Mouse (Mus musculus): ENCODE measurements around the gene Mbd4. TPM values are rescaled to one million over a fixed set of nuclear protein-coding genes. Genes with fewer than 3 reads are reported as not detected.
A peak's percentile ranks its signal among the peaks of the same experiment; 100 is the strongest.

Mbd4 gene
- polyA plus RNA-seq, 1 experiment from 2014 or later = 4.1 TPM

- Histone ChIP-seq H3K27me3 (ENCODE audit: insufficient read depth, low read length) (no peaks in the 10 kb centered on the region), H3K4me3 (ENCODE audit: low read depth, low read length) (no peak overlapping the region), H3K4me2 (ENCODE audit: low read depth, low read length) (no peak overlapping the region), H3K9ac (replicated peaks) (no peak overlapping the region), H3K4me1 (ENCODE audit: insufficient read depth) (no peaks in the 10 kb centered on the region), H3K27ac (ENCODE audit: low read depth) (0 out of 2 replicates have a peak overlapping the region, but pooled peaks have one; percentile 11), H3K9me3 (ENCODE audit: low read length) (no peaks in the 10 kb centered on the region), H3K36me3 (replicated peaks; ENCODE audit: insufficient read depth, low read length) (no peaks in the 10 kb centered on the region)
- ATAC-seq (peak; percentile 81), DNase-seq (no peak)
- 76% methylated on average over 4 of the region's 4 CpGs for WGBS (ENCODE audit: insufficient replicate concordance)
- TF ChIP-seq EP300 (IDR thresholded peaks at IDR 0.05; ENCODE audit: low read depth) (no peak), CTCF (IDR thresholded peaks at IDR 0.05; ENCODE audit: low read depth) (no peak)
Observed at GRCm38 (mm10) chr6:115865246-115865645, 12.1 kb upstream of the Mbd4 start.

DNA sequence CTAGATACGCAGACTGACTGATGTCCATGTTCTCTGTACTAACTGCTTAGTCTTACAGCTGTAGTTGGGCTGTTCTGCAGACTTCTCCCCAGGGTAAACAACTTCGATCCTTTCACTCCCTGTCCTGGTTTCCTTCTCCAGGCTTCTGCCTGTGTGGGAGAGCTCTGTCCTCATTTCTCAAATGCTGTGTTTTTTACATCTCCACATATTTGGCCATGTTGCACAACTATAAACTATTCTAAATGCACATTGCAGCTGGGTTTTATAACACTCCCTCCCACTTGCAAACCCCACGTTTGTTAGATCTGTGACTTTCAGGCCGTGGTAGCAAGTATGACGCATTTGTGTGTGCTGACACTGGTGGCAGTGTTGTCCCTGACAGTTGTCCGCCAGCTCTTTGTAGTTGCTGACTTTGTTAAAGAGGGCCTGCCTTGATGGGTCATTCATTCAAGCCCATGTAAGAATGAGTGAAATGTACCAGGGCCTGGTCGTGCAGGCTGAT, 10.2 kb upstream of the Mbd4 start:
- 52% methylated on average over 7 of the region's 7 CpGs for WGBS (ENCODE audit: insufficient replicate concordance)
- H3K36me3 ChIP-seq (replicated peaks; ENCODE audit: insufficient read depth, low read length) = no peaks in the 10 kb centered on the region
- ATAC-seq = no peak
- no peak overlapping the region for H3K4me3 ChIP-seq (ENCODE audit: low read depth, low read length)
- H3K9me3 ChIP-seq (ENCODE audit: low read length) = no peaks in the 10 kb centered on the region
- peaks cover 6% of the 10 kb centered on the region; the same call in 1 of the 2 replicates for H3K4me1 ChIP-seq (ENCODE audit: insufficient read depth)
- TF ChIP-seq EP300 (IDR thresholded peaks at IDR 0.05; ENCODE audit: low read depth) = no peak
- TF ChIP-seq CTCF (IDR thresholded peaks at IDR 0.05; ENCODE audit: low read depth) = no peak
- no peak for DNase-seq
- H3K27me3 ChIP-seq (ENCODE audit: insufficient read depth, low read length) = no peaks in the 10 kb centered on the region
- H3K9ac ChIP-seq (replicated peaks) = no peak overlapping the region
- H3K4me2 ChIP-seq (ENCODE audit: low read depth, low read length) = no peak overlapping the region
- 0 out of 2 replicates have a peak overlapping the region, but pooled peaks have one; percentile 42 for H3K27ac ChIP-seq (ENCODE audit: low read depth)

DNA sequence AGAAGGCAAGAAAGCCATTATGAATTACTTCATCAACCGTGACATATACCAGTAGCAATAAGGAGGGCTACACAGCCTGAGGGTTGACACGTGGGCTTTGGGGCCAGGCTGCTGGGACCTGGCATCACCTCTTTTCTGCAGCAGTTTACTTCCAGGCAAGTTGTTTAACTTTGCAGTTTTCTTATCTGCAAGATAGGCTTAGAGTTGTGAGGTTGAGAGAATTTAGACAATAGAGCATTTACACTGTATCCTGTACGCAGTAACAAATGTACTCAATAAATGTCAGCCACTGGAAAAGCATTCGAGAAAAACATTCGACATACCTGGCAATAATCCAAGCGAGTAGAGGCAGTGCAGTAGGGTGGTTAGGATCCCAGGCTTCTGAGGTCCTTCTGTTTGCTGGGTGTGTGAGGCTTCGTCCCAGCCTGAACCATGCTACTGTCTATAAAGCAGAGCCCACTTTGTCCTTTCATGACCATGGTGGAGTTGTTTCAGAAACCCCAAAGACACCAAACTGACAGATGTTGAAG, 6.9 kb upstream of the Mbd4 start:
- Histone ChIP-seq H3K4me1 (ENCODE audit: insufficient read depth) (peaks cover 6% of the 10 kb centered on the region; the same call in 1 of the 2 replicates), H3K27ac (ENCODE audit: low read depth) (no peak overlapping the region), H3K9ac (replicated peaks) (no peak overlapping the region), H3K4me3 (ENCODE audit: low read depth, low read length) (no peak overlapping the region), H3K4me2 (ENCODE audit: low read depth, low read length) (no peak overlapping the region), H3K27me3 (ENCODE audit: insufficient read depth, low read length) (no peaks in the 10 kb centered on the region), H3K9me3 (ENCODE audit: low read length) (no peaks in the 10 kb centered on the region), H3K36me3 (replicated peaks; ENCODE audit: insufficient read depth, low read length) (no peaks in the 10 kb centered on the region)
- WGBS (ENCODE audit: insufficient replicate concordance) = 55% methylated on average over 7 of the region's 7 CpGs
- no peak for DNase-seq
- TF ChIP-seq EP300 (IDR thresholded peaks at IDR 0.05; ENCODE audit: low read depth) (no peak), CTCF (IDR thresholded peaks at IDR 0.05; ENCODE audit: low read depth) (no peak)
- no peak for ATAC-seq

GRCm38 (mm10) chr6:115859258-115859657, 6.1 kb upstream of the Mbd4 start:
- 45% methylated on average over 4 of the region's 4 CpGs for WGBS (ENCODE audit: insufficient replicate concordance)
- no peak overlapping the region for H3K4me3 ChIP-seq (ENCODE audit: low read depth, low read length)
- DNase-seq (peak; percentile 32), ATAC-seq (peak; percentile 72)
- peaks cover 6% of the 10 kb centered on the region; the same call in 1 of the 2 replicates for H3K4me1 ChIP-seq (ENCODE audit: insufficient read depth)
- TF ChIP-seq EP300 (IDR thresholded peaks at IDR 0.05; ENCODE audit: low read depth) = no peak
- no peak for TF ChIP-seq CTCF (IDR thresholded peaks at IDR 0.05; ENCODE audit: low read depth)
- H3K4me2 ChIP-seq (ENCODE audit: low read depth, low read length) = 0 out of 2 replicates have a peak overlapping the region, but pooled peaks have one; percentile 14
- H3K27me3 ChIP-seq (ENCODE audit: insufficient read depth, low read length) = no peaks in the 10 kb centered on the region
- H3K36me3 ChIP-seq (replicated peaks; ENCODE audit: insufficient read depth, low read length) = no peaks in the 10 kb centered on the region
- peak overlapping the region; percentile 46 for H3K27ac ChIP-seq (ENCODE audit: low read depth)
- H3K9ac ChIP-seq (replicated peaks) = no peak overlapping the region
- H3K9me3 ChIP-seq (ENCODE audit: low read length) = no peaks in the 10 kb centered on the region

DNA sequence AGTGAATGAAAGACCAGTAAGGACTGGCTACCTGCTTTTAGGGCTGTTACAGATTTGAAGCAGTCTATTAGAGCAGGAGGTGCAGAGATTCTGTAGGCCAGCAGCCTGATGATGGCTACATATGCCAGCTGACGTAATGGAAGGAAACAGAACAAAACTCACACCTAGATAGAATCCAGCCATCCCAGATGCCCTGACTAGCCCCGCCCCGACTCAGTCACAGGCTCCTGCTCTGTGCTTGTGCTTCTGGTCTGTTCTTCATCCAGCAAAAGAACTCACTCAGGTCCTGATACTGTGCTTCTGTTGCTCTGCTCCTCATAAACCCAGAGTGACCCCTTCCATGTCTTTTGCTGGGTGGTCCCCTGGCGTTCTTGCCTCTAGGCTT, 3.2 kb upstream of the Mbd4 start:
- Histone ChIP-seq H3K27me3 (ENCODE audit: insufficient read depth, low read length) (no peaks in the 10 kb centered on the region), H3K36me3 (replicated peaks; ENCODE audit: insufficient read depth, low read length) (no peaks in the 10 kb centered on the region), H3K4me3 (ENCODE audit: low read depth, low read length) (no peak overlapping the region), H3K4me2 (ENCODE audit: low read depth, low read length) (no peak overlapping the region), H3K9me3 (ENCODE audit: low read length) (no peaks in the 10 kb centered on the region), H3K9ac (replicated peaks) (no peak overlapping the region), H3K27ac (ENCODE audit: low read depth) (no peak overlapping the region), H3K4me1 (ENCODE audit: insufficient read depth) (peaks cover 23% of the 10 kb centered on the region)
- ATAC-seq = no peak
- no peak for DNase-seq
- TF ChIP-seq EP300 (IDR thresholded peaks at IDR 0.05; ENCODE audit: low read depth) (no peak), CTCF (IDR thresholded peaks at IDR 0.05; ENCODE audit: low read depth) (no peak)
- WGBS (ENCODE audit: insufficient replicate concordance) = 76% methylated on average over 4 of the region's 4 CpGs

- Histone ChIP-seq H3K4me1 (ENCODE audit: insufficient read depth) (peaks cover 23% of the 10 kb centered on the region), H3K36me3 (replicated peaks; ENCODE audit: insufficient read depth, low read length) (no peaks in the 10 kb centered on the region), H3K9me3 (ENCODE audit: low read length) (no peaks in the 10 kb centered on the region), H3K9ac (replicated peaks) (no peak overlapping the region), H3K4me2 (ENCODE audit: low read depth, low read length) (no peak overlapping the region), H3K27ac (ENCODE audit: low read depth) (no peak overlapping the region), H3K27me3 (ENCODE audit: insufficient read depth, low read length) (no peaks in the 10 kb centered on the region), H3K4me3 (ENCODE audit: low read depth, low read length) (no peak overlapping the region)
- WGBS (ENCODE audit: insufficient replicate concordance) = 67% methylated on average over 3 of the region's 3 CpGs
- no peak for TF ChIP-seq EP300 (IDR thresholded peaks at IDR 0.05; ENCODE audit: low read depth)
- no peak for TF ChIP-seq CTCF (IDR thresholded peaks at IDR 0.05; ENCODE audit: low read depth)
- DNase-seq (no peak), ATAC-seq (no peak)
Observed at GRCm38 (mm10) chr6:115855733-115856360, 2.7 kb upstream of the Mbd4 start.

All from liver, postnatal 0 days (tissue).